Mouse (Mus musculus): Measurements from ENCODE around the gene Zfp248.

The Zfp248 gene

GRCm38 (mm10) chr6:118455042-118455631 lies at the start of gene Zfp248:
Zfp248 (minus strand) TSS chr6:118455528.
- peak; percentile 93 for DNase-seq

GRCm38 (mm10) chr6:118499010-118499409 lies 43.7 kb upstream of the Zfp248 start:
- DNase-seq = no peak

- no peak for DNase-seq
Observed at GRCm38 (mm10) chr6:118482125-118482524, 26.8 kb upstream of the Zfp248 start.

DNA sequence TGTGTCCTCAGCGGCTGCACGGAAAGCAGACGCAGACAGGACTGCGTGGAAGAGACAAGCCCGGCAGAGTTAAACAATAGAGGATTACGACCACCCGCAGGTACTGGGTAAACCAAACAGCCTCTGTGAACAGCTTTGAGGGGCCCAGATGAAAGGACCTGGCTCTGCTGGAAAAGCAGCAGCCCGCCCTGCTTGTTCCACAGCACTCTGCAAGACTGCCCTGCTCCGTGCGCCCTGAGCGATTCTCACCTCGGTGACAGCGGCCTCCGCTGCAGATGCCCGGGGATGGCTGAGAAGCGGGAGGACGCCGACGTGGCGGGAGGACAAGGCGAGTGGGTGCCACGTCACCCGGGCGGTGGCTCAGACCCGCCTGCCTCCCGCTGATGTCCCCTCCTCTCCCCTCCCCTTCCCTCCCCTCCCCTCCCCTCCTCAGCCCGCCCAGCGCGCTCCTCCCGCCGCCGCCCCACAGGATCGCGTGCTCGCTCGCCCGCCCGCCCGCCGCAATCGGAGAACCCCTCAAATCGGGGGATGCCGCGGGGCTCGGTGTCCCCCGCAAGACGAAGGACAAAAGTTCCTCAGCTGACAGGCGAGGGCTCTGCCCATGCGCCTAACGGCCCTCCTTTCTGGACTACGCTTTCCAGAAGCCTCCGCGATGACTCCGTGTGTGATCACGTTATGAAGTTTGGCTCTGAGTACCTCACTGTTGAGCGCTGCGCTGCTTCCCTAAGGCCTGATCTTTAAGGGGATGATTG lies 23.8 kb upstream of the Zfp248 start, which contains the start of gene Zfp9:
TSS of gene Zfp9 (minus strand) at position 364 of the 752 bp plus-strand sequence.
- peak; percentile 87 for DNase-seq

GRCm38 (mm10) chr6:118477875-118478785 lies 22.8 kb upstream of the Zfp248 start:
- DNase-seq = peak; percentile 43

DNA sequence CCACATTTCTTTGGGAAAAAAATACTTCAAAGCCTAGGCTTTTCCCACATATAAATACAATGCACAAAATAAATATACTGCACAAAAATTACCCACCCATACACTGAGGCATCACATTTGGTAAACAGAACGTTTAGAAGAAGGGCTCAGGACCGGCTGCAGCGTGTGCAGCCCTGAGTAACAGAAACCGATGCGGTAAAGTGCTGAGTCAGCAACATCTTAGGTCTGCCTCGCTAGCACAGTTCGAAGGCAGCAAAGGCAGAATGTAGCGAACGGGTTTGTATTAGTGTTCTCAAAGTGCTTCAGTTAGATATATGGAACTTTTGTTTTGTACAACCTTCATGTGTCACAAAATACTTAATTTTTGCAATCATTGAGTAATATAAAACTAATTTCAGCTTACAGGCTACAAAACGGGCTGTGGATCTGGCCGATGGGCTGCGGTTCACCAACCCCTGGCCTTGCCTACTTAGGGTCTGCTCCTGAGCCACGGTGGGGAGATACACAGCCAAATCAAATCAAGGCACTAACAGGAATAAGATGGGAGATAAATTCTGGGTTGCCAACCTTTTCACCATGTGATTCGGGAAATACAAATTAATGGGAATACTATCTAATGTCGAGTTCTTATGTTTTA lies 6.9 kb upstream of the Zfp248 start:
- no peak for DNase-seq

DNA sequence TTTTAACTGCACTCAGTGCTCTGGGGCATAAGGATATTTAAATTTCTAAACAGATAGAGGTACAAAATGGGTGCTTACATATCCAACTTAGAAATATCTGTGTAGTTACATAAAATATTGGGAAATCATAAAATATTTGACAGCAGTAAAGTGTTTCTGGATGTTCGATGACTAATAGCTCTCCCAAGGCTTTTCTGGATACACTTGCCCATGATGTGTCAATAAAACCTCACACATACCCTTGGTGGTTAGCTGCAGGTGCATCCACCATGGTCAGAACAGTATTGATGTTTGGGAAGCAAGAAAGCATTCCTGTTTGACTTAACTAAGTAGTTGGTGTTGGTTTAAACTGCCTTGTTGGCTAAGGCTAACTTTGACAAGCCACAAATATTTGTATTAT lies 2.4 kb upstream of the Zfp248 start:
- no peak for DNase-seq

DNA sequence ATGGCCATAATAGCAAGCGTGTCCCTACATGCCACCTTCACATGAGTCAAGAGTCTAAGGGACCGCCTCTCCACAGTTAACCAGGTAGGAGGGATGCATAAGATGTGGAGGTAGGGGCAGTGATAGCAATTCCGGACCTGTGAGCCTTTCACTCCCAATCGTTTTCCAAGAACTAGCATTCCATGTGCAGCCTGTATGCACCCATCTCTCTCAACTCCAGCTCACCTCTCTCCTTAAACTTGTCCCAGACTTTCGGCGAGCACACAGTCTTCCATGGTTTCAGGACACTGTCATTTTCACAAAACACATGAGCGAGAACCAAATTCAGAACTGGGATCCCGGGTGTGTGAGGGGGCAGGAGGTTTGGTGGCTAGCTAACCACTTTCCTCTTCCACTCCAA lies 876 bp downstream of the Zfp248 start:
- no peak for DNase-seq

DNA sequence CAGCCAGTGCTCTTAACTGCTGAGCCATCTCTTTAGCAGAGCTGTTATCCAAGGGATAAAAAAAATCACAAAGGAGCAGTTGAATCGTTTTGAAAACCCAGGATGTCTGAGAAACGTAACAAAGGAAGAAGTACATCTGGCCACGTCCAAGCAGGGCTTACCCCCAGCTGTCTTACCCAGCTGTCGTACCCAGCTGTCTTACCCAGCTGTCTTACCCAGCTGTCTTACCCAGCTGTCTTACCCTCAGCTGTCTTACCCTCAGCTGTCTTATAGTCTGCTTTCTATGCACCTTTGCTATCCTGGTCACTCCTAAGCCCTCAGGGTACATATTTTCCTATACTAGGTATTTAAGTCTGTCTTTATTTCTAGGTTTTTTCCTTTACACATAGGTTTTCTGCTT lies 23.8 kb downstream of the Zfp248 start:
- no peak for DNase-seq

DNA sequence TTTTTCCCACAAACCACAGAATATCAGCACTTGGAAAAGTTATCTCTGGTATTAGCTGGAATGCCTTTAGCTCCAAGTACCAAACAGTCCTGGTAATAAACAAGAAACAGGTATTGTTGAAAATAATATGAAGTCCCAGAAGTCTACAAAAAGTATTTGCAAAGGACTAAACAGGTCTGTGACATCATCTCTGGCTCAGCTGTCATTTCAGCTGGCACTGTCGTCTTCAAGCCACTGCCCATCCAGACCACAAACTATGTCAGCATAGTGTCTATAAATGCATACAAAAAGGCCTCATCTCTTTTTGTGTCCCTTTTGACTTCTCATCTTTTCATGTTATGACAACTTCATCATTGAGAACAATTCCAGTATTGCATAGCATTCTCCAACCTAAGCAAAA lies 28.7 kb downstream of the Zfp248 start:
- DNase-seq = no peak

GRCm38 (mm10) chr6:118419050-118419920 lies 36.0 kb downstream of the Zfp248 start, which contains the start of gene Bms1:
Bms1 (minus strand) TSS chr6:118419474.
- peak; percentile 96 for DNase-seq

DNA sequence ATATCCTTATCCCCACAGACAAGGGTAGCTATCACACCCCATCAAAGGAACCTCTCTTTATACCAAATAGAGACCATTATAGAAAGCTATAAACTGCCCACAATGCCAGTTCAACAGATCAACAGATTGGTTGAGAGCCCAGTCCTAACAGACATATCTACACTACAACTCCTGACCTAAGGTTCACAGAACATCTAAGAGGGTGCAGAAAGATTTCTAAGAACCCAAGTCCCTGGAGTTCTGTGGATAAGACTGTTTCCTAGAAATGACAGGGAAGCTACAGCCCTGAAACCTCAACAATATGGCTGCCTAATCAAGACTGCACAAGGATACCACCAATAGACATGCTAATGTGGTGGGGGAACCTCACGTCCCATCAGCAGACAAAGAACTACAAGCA lies 44.9 kb downstream of the Zfp248 start:
- DNase-seq = no peak

DNA sequence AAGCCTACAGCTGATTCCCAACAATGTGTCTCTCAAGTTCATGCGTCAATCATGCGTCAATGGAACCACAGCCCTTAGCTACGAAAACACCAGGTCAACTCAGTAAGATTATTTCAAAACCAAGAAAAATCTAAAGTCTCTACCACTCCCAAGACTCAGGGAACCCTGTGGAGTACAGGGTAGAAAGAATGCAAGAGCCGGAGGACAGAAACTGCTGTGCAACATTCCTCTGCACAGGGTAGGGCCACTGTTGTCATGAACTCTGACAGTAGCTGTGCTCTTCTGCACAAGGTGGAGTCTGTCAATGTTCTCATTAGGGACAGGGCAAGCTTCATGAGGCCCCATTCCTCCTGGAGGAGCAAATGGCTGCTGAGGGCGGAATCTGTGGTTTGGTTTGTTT lies 46.8 kb downstream of the Zfp248 start:
- DNase-seq = no peak

DNA sequence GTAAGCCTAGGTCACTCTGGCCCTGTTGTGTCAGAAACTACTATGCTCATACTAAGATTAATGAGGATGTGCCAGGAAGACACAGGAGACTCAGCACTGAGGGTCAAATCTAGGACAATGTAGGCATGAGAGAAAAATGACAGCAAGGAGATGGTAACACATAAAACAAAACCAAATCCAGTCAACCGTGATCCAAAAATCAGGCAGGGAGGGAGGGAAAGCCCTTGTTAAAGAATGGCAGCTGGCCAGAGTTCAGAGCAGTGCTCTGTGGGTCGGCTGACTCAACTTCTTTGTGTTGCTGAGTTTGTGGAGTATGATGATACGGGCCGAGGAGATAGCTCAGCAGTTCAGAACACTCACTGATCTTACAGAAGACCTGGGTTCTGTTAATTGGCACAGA lies 48.9 kb downstream of the Zfp248 start:
- no peak for DNase-seq

DNA sequence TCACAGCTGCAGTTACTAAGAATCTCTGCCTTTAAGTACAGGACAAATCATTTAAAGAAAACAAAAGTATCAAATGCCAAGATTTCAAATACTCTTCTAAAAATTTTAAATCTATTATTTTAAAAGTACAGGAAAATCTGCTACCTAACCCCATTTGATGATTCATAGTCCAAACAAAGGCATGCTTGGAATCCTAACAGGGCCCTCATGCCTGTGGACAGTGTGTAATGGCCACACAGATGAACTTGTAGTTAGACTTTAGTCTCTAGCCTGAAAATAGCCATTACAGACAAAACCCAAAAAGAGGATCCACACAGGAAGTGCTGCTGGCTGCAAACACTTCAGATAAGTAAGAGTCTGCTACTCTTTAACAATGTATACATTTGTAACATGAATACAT lies 64.6 kb downstream of the Zfp248 start:
- no peak for DNase-seq

DNA sequence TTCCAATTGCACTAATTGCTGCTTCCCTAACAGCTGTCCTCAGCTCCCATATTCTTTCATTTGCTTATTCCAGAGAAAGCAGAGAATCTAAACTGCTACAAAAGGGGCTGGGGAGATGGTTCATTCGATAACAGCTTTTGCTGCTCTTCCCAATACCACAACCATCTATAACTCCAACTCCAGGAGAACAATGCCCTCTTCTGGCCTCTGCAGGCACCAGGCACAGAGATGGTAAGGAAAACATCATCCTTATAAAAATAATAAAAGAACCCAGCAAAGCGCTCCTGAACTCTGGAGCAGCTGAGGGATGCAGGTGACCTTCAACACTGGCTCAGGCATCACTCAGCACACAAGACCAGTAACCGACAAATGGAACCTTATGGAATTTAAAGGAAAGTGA lies 69.4 kb downstream of the Zfp248 start:
- no peak for DNase-seq

- DNase-seq = no peak
Observed at GRCm38 (mm10) chr6:118381234-118381633, 74.1 kb downstream of the Zfp248 start.

GRCm38 (mm10) chr6:118380630-118381029 lies 74.7 kb downstream of the Zfp248 start:
- no peak for DNase-seq

DNA sequence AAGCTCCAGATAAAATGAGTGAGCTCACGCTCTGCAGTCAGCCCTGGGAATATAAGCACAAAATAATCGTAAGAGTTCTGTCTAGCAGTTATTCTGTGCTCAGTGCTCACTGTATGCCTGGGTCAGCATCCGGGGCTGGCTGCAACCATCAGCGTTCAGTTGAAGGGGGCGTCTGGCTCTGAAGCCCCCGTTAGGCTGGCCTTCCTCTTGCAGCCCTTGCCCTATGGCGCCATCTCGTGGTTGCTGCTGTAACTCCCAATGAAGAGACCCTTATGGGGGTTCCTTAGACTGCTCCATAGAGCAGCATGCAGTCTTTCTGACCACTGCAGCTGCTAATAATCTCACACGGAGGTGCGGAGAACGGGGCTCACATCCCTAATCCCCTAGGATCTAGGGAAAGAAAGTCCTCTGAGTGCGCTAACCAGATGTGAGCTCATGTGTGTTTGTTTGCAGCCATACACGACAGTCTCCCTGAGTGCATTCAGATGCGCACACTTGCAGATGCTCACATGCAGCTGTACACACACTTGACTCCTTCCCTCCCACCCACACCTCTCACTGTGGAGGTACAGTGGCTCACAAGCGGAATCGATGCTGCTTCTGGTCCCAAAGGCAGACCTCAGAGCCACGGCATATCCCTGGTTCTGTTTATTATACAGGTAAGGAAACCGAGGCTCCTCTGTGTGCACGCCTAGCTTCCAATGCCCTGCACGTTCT lies 75.7 kb downstream of the Zfp248 start:
- peak; percentile 87 for DNase-seq

- no peak for DNase-seq
Observed at GRCm38 (mm10) chr6:118377611-118378010, 77.7 kb downstream of the Zfp248 start.

Data from embryo, embryonic 11 days (tissue).